In the genomic region with DNA sequence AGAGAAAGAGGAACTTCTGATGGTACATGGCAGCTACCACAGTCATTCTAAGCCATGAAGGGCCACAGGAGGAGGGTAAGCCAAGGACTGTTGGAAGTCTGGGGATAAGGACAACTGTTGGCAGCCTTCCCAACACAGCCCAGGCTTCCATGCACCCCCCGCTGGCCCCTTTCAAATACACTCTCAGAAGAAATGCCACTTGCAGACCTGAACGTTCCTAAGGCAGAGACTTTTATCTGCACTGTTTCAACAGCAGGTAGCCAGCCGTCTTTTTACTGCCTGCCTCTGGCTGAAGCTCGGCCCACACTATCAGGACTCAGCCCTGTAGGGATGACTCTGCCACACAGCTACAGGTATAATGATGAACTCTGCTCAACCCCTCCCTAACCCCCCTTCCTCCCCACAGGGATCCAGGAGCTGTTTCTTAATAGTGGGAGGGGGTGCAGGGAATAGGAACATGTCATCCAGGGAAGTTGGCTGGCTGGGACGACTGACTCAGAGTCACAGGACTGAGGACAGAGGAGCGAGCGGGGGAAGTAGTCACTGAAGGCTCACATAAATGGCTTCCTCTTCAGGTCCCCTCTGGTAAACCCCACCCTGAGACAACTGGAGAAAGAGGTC, we compare ENCODE assay signal across 9 mouse cellular contexts. TPM values are rescaled to one million over a fixed set of nuclear protein-coding genes. Genes with fewer than 3 reads are reported as not detected.
DNase-seq lines count a peak whose midpoint lies in the region; ATAC-seq and TF ChIP-seq lines count a peak whose summit lies in the region.
"Had no signal": no experiment of that assay in that cellular context is flagged by ENCODE, and none has a peak within 500 bp of the region (broad histone marks: within the 10 kb centered on the region; RNA-seq: fewer than 3 reads in every experiment).

No protein-coding gene starts in this region.

- H3K27ac ChIP-seq in liver, embryonic 15.5 days (replicated peaks): peak overlapping the region; percentile 26
- peak overlapping the region; percentile 84 for H3K27ac ChIP-seq in stomach, postnatal 0 days (replicated peaks)

- H3K4me3 ChIP-seq in liver, embryonic 15.5 days (replicated peaks): no peak overlapping the region
- H3K4me3 ChIP-seq in stomach, postnatal 0 days (ENCODE audit: low read depth, low read length): no peak overlapping the region

- no peak overlapping the region for H3K9ac ChIP-seq in liver, embryonic 15.5 days
- H3K9ac ChIP-seq in stomach, postnatal 0 days (ENCODE audit: low read length): 0 out of 2 replicates have a peak overlapping the region, but pooled peaks have one; percentile 3

- no peaks in the 10 kb centered on the region for H3K27me3 ChIP-seq in liver, embryonic 15.5 days
- H3K27me3 ChIP-seq in stomach, postnatal 0 days (ENCODE audit: control insufficient read depth, insufficient read depth, low read length): no peaks in the 10 kb centered on the region
- H3K27me3 ChIP-seq: CH12.LX had no signal

- DNase-seq in gastrocnemius, adult 18-20 months (ENCODE audit: low spot score): peak; percentile 69
- no peak for DNase-seq in gastrocnemius, postnatal 4 days (ENCODE audit: low spot score in 2 of 2)
- DNase-seq in right cerebral cortex, adult 18-20 months: peak; percentile 49
- no peak for DNase-seq in right cerebral cortex, postnatal 36 days (ENCODE audit: low spot score in 2 of 2)
- peak; percentile 70 for DNase-seq in heart, adult 8-10 months (ENCODE audit: low spot score)
- DNase-seq in stomach, postnatal 0 days (ENCODE audit: low spot score): peak; percentile 71
- DNase-seq in embryo, embryonic 10.5 days (ENCODE audit: low spot score): no peak

- no peaks in the 10 kb centered on the region for H3K9me3 ChIP-seq in liver, embryonic 15.5 days (replicated peaks)
- no peaks in the 10 kb centered on the region for H3K9me3 ChIP-seq in stomach, postnatal 0 days (ENCODE audit: control insufficient read depth, low read length)

- TF ChIP-seq EP300 in stomach, postnatal 0 days (optimal IDR thresholded peaks at IDR 0.05): no peak

- ATAC-seq in liver, embryonic 15.5 days (ENCODE audit: insufficient read depth): peak; percentile 9; the same call in 1 of the 2 replicates
- peak; percentile 42 for ATAC-seq in stomach, postnatal 0 days (ENCODE audit: low FRiP score, low TSS enrichment)

- H3K36me3 ChIP-seq in liver, embryonic 15.5 days (replicated peaks): peaks cover 20% of the 10 kb centered on the region
- H3K36me3 ChIP-seq in stomach, postnatal 0 days (ENCODE audit: control insufficient read depth, insufficient read depth, low read length): peaks cover 7% of the 10 kb centered on the region; the same call in 1 of the 2 replicates

- no peak for TF ChIP-seq CTCF in stomach, postnatal 0 days (IDR thresholded peaks at IDR 0.05; ENCODE audit: low read depth)

- no peak overlapping the region for H3K4me2 ChIP-seq in liver, embryonic 15.5 days
- 0 out of 2 replicates have a peak overlapping the region, but pooled peaks have one; percentile 3 for H3K4me2 ChIP-seq in stomach, postnatal 0 days (replicated peaks; ENCODE audit: low read depth)

- 30% methylated on average over 7 of the region's 7 CpGs for WGBS in liver, embryonic 15.5 days (ENCODE audit: insufficient replicate concordance)
- 27% methylated on average over 7 of the region's 7 CpGs for WGBS in stomach, postnatal 0 days

- peaks cover 68% of the 10 kb centered on the region for H3K4me1 ChIP-seq in liver, embryonic 15.5 days (replicated peaks)
- peaks cover 28% of the 10 kb centered on the region for H3K4me1 ChIP-seq in stomach, postnatal 0 days (replicated peaks; ENCODE audit: control insufficient read depth, insufficient read depth)

RNA-seq across cellular contexts. Expression of a gene that starts 24.5 kb away (rescaled TPM):
- total RNA-seq in gastrocnemius, adult 18-20 months (2021): 10 to 100 TPM; 40.8 to 43.4 TPM
- total RNA-seq in gastrocnemius, postnatal 4 days (2021): 100 to 1,000 TPM; 184 to 193 TPM
- 10 to 100 TPM; 64.0 to 88.9 (median 74.0) TPM for total RNA-seq in heart, adult 8-10 months (2022)
- polyA plus RNA-seq in liver, embryonic 15.5 days (2015; fragmentation: Nextera tagmentation; extraction: Ambion mirVana): 23.2 and 31.1 TPM in 2 replicates
- 32.7 and 37.4 TPM in 2 replicates for polyA plus RNA-seq in stomach, postnatal 0 days (2015; fragmentation: Nextera tagmentation; extraction: Ambion mirVana)

RNA-seq across cellular contexts. Expression of a gene that starts 46.4 kb away (rescaled TPM):
- total RNA-seq in gastrocnemius, adult 18-20 months (2021): 10 to 100 TPM; 16.0 to 17.9 TPM
- 10 to 100 TPM; 25.9 to 27.0 TPM for total RNA-seq in gastrocnemius, postnatal 4 days (2021)
- total RNA-seq in heart, adult 8-10 months (2022): 10 to 100 TPM; 38.4 to 43.7 (median 43.2) TPM
- polyA plus RNA-seq in liver, embryonic 15.5 days (2015; fragmentation: Nextera tagmentation; extraction: Ambion mirVana): 14.3 and 15.6 TPM in 2 replicates
- 31.4 and 34.6 TPM in 2 replicates for polyA plus RNA-seq in stomach, postnatal 0 days (2015; fragmentation: Nextera tagmentation; extraction: Ambion mirVana)

Comparison
In these comparisons a context has a peak if more than half of its experiments do, and no peak if none do; other contexts are left out.
1. DNase-seq: peak in gastrocnemius, adult 18-20 months (single experiment), right cerebral cortex, adult 18-20 months (single experiment), heart, adult 8-10 months (single experiment) and stomach, postnatal 0 days (single experiment); none in gastrocnemius, postnatal 4 days (0 of 2), right cerebral cortex, postnatal 36 days (0 of 2) and embryo, embryonic 10.5 days (single experiment).